Mouse (Mus musculus) retina, postnatal 7 days (tissue): ENCODE results near the gene Pknox1.

ENCODE experiments used
- DNase-seq: peaks from one replicate; pipeline ENCODE4 v3.0.0-alpha.2; 2012; ENCODE audit warnings: low read depth, low spot score

Gene Pknox1

GRCm38 (mm10) chr17:31556253-31556652 lies 8.3 kb upstream of the Pknox1 start:
- DNase-seq = no peak

DNA sequence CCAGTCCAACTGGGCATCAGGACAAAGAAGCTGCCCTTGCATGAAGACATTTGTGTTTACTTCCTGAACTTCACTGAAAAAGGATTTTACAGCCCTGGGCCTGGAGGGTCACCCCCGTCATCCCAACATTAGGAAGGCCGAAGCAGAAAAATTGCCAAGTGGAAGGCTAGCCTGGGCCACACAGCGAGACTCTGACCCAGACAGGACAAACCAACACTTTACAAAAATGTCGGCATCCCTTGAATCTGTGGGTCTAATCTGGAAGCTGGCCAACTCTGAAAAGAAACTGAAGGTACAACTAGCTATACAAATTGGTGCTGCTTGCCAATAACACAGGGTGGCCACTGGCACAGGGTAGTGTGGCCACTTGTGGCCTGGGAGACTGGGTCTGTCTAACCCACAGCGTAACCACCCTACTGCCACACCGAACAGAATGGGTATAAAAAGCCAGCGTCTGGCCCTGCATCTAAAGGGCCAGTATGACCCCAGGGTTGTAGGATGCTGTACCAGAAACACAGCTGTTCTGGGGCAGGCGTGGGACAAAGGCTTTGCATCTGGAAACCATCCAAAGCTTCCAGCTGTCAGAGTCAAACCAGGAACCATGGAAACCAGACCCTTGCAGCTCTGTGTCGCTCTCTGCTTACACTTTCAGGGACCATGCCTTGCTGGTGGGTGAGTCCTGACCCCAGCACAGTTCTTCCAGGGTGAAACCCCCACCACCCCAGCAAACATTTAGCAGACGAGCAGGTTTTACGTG lies 7.2 kb upstream of the Pknox1 start:
- DNase-seq = no peak

DNA sequence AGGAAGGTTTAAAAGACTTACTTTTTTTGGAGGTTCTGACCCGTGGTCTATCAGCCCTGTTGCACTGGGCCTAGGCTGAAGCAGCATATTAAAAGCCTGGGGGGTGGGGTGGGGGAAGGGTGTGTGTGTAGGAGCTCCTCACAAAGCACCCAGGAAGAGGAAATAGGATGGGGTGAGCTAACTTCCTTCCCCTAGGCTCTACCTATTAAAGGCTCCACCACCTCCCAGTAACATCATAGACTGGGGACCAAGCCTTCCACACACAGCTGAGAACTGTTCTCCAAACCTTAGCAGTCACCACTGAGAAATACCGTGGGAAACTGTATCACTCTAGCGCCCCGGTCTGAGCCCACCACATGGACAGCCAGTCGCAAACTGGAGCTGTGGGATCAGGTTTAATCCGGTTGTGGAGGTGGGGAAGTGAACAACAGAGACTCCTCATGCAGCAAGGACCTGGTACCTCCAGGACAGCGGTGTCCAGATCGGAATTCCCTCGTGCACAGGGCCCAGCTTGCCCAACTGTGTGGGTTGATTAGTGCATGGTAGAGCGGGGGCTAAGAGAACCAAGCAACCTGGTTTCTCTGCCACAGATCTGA lies 6.5 kb upstream of the Pknox1 start:
- DNase-seq = no peak

DNA sequence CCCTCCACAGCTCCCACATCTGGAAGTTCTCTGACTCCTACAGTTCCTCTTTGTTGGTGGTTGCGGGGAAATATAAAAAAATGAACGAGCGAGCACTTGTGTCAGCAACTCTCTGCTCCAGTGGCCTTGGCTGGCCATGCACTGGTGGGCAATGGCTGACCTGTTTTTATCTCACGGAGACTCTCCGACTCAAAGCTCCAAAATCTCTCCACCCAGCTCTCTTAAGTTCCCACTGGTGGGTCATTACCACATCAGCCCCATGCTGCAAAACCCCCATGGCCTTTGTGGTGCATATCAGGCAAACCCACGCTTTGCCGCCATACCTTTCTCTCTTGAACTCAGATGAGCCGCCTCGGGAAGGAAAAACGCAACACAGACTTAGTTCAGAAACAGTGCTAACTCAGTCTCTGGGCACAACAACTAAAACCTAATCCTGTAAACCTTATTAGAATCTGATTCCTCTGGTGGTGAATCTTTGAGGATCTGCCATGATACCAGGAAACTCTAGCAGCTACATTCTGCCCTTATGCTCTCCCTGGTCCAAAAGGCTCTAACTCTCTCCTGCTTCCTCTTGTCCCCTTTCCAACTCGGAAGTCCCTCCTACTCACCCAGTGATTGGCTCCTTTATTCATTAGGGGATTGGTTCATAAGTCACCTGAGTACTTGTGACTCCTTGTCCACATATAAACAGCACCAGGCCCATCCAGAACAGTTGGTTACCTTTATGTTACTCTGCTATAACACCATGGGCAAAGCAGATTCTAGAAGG lies 5.3 kb upstream of the Pknox1 start:
- no peak for DNase-seq

DNA sequence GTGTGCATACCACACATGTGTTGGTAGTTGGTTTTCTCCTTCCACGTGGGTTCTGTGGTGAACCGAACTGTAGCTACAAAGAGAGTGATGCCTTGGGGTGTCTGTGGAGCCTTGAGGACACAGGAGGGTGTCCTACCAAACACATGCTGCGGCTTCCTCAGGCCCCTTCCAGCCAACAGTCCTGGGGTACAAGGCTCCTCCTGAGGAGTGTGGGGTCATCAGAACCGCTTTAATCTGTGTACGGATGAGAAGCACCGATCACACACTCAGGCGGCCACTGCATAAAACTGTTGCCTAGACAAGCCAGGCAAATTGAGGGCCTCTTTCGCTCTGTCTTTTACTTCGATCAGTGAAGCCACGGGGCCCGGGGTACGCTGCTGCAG lies 911 bp upstream of the Pknox1 start:
- no peak for DNase-seq

- no peak for DNase-seq
Observed at GRCm38 (mm10) chr17:31564858-31565140, 265 bp downstream of the Pknox1 start.

DNA sequence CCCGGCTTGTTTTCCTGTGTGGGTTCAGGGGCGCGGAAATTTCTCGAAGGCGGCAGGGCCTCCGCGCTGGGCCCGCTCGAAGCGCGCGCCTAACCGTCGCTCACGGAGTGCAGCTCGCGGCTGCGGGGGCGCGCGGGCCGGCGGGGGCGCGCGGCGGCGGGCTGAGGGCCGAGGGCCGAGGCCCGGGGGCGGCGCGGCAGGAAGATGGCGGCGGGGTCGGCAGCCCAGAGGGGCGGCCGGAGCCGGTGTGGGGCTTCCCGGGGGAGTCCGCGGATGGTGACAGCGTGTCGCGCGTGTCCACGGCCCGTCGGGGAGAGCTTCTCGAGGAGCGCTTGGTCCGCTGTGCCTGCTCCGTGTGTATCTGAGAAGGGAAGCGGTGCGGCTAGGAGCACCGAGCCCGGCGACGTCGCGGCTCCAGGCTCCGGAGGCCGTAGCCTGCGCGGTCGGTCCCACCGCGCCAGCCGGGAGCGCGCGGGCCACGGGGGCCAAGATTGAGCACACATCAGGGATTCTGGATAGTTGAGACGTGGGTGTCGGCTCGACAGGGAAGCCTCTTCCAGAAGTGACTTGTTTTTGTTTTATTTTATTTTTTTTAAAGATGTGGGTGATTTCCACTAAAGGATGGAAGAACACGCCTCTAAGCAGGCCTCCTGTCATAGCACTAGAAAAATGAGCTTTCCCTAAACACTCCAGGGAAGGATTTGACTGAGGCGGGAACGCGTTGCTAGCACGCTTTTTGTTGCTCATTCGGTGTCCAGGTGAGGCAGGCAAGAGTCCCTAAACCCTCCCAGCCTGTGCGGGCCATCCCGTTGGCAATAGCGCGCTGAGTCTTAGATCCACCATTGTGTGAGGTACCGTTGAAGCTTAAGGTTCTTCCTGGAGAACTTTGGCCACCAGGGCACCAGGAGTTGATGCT lies 865 bp downstream of the Pknox1 start:
- DNase-seq = no peak

- DNase-seq = no peak
Observed at GRCm38 (mm10) chr17:31566276-31566675, 1.7 kb downstream of the Pknox1 start.

GRCm38 (mm10) chr17:31569756-31570155 lies 5.2 kb downstream of the Pknox1 start:
- DNase-seq = no peak

DNA sequence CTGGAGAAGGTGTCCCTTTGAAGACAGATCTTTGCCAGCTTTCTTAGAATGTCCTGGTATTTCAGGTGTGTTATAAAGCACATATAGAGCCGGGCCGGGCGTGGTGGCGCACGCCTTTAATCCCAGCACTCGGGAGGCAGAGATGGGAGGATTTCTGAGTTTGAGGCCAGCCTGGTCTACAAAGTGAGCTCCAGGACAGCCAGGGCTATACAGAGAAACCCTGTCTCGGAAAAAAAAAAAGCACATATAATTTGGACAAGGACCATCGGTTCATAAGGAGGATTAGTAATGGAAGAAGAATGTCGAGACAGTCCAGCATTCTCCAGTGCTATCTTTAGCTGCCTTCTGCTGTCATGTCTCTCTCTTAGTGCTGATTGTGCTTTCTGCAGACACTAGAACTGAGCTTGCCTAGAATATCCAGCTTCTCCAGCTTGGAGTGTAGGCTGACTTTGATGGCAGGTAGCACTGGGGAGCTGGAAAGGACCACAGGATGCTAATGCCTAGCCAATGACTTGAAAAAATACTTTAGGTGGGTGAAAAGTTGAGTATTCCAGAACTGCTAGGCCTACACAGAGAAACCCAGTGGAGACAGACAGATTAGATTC lies 5.9 kb downstream of the Pknox1 start:
- DNase-seq = no peak

GRCm38 (mm10) chr17:31571689-31572088 lies 7.2 kb downstream of the Pknox1 start:
- DNase-seq = no peak

DNA sequence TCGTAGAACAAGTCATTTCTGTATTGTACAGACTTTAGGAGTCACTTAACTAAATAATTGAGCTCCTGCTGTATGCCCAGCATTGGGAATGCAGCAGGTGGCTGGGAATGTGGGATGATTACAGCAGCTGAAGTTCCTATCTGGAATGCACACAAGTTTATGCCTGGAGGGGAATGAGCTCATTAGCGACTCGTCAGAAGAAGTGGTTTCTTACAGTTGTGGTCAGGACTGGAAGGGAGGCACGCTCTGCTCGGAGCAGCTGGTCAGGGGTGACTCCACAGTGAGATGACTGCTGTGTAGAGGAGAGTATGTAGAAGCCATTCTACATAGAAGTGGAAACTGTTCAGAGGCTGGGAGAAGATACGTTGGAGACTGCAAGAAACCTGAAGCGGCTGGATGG lies 10.1 kb downstream of the Pknox1 start:
- DNase-seq = no peak

GRCm38 (mm10) chr17:31576394-31577175 lies 12.1 kb downstream of the Pknox1 start:
- no peak for DNase-seq

- DNase-seq = no peak
Observed at GRCm38 (mm10) chr17:31580344-31580743, 15.8 kb downstream of the Pknox1 start.

- DNase-seq = no peak
Observed at GRCm38 (mm10) chr17:31583185-31583584, 18.7 kb downstream of the Pknox1 start.

DNA sequence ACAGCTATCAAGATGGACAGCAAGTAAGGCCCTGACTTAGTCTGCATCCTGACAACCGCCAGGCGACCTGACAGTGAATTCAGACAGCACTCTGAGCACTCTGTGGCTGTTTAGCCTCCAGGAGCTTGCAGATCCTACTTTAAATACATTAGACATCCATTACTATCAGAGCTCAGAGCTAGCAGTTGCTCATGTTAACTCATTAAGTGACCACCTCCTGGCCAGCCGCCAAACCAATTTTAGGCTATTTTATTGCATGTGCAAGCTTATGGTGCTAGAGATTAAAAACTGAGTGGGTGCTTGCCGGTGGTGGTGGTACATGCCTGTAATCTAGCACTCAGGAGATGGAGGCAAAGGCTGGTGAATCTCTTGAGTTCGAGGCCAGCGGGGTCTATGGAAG lies 19.2 kb downstream of the Pknox1 start:
- DNase-seq = peak; percentile 13

DNA sequence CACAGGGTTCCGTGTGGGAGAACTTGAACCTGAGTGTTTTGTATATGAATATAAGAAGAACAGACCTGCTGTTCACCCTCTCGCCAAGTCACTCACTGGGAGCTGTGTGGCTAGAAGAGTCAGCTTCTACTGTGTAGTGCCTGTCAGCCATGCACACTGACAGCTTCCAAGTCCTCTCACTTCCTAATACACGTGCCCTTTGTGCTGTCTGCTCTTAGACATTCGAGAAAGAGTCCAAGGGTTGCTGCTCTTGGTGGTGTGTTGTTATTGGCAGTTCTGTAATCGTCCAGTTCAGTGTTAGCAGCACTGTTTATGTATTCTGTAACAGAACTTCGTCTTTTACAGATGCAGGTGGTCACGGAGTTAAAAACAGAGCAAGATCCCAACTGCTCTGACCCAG lies 23.6 kb downstream of the Pknox1 start:
- no peak for DNase-seq

- no peak for DNase-seq
Observed at GRCm38 (mm10) chr17:31588726-31589125, 24.2 kb downstream of the Pknox1 start.

GRCm38 (mm10) chr17:31590846-31591245 lies 26.3 kb downstream of the Pknox1 start:
- no peak for DNase-seq

GRCm38 (mm10) chr17:31594590-31594989 lies 30.1 kb downstream of the Pknox1 start:
- DNase-seq = no peak

DNA sequence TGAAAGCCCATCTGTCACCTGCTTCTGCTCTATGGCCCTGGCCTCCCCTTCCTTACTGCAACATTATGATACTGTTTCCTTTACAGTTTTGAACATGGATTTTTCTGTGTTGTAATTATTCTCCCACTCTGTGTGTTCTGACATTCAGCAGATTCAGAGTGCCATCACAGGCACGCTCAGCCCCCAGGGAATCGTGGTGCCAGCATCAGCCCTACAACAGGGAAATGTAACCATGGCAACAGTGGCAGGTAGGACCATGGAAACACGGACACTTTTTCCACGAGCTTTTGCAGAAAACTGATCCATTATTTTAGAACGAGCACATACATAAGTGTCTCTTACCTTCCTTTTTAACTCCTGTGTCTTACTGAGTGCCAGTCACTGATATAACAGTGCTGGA lies 30.5 kb downstream of the Pknox1 start:
- no peak for DNase-seq
